Comparison of ENCODE assay signal across 9 mouse cellular contexts in the genomic region with DNA sequence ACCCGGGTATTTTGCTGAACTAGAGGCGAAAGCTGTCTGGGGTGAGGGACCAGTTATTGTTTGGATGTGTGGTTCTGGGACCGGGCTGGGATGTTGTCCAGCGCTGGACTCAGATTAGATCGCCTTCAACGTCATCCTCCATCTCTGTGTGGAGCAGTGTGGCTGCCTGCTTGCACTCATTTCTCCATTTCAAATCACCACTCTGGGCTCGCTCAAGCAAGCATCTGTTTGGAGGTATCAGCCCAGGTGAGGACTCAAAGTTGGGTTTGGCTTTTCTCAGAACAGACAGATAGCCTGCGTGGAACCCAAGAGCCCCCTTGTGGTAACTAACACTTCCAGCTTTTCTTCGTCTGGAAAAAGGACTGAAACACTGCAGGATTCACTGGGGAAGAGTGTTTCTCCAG. TPM values are rescaled to one million over a fixed set of nuclear protein-coding genes. Genes with fewer than 3 reads are reported as not detected.
DNase-seq lines count a peak whose midpoint lies in the region; TF ChIP-seq lines count a peak whose summit lies in the region.
"Had no signal": no experiment of that assay in that cellular context is flagged by ENCODE, and none has a peak within 500 bp of the region (broad histone marks: within the 10 kb centered on the region; RNA-seq: fewer than 3 reads in every experiment).

No protein-coding gene starts in this region.

- TF ChIP-seq POLR2A in cortical plate, adult 2 months (IDR thresholded peaks at IDR 0.05; ENCODE audit: extremely low read depth, insufficient read depth, low read length) = no peak

- no peak overlapping the region for H3K27ac ChIP-seq in cortical plate, adult 2 months (ENCODE audit: insufficient read depth, low read length)
- H3K27ac ChIP-seq in layer of hippocampus, adult 2 months = peak overlapping the region; percentile 91
- H3K27ac ChIP-seq: lung, embryonic 15.5 days had no signal

- H3K4me1 ChIP-seq in cortical plate, adult 2 months (ENCODE audit: control insufficient read depth, insufficient read depth, low read length) = no peaks in the 10 kb centered on the region
- H3K4me1 ChIP-seq: lung, embryonic 15.5 days had no signal

- peak; percentile 87 for TF ChIP-seq CTCF in cortical plate, adult 2 months (IDR thresholded peaks at IDR 0.05; ENCODE audit: extremely low read depth, insufficient read depth, low read length)
- TF ChIP-seq CTCF in layer of hippocampus, adult 2 months (conservative IDR thresholded peaks at IDR 0.05) = peak; percentile 92

- DNase-seq in adrenal gland, adult 18-20 months (ENCODE audit: low spot score in 2 of 2) = peak; percentile 25 to 26
- no peak for DNase-seq in adrenal gland, postnatal 4 days (ENCODE audit: low spot score in 2 of 2)
- DNase-seq in MN1 (ENCODE audit: low spot score) = peak; percentile 68
- DNase-seq in heart, adult 8-10 months (ENCODE audit: low spot score) = peak; percentile 19
- DNase-seq in layer of hippocampus, adult 2 months (ENCODE audit: low spot score in 2 of 2) = peak; percentile 67 to 77
- DNase-seq in lung, postnatal 25 days (ENCODE audit: low spot score) = peak; percentile 24
- DNase-seq in right cerebral cortex, postnatal 36 days (ENCODE audit: low spot score in 2 of 2) = peak; percentile 51 to 57

- 0 out of 2 replicates have a peak overlapping the region, but pooled peaks have one; percentile 1 for H3K4me3 ChIP-seq in cortical plate, adult 2 months (ENCODE audit: insufficient read depth, low read length)
- H3K4me3 ChIP-seq in layer of hippocampus, adult 2 months = peak overlapping the region; percentile 26
- H3K4me3 ChIP-seq: lung, embryonic 15.5 days had no signal

RNA-seq across cellular contexts. Expression of a gene that starts 33.5 kb away (rescaled TPM):
- 10 to 100 TPM; 13.6 to 18.6 TPM for total RNA-seq in adrenal gland, adult 18-20 months (2021)
- 10 to 100 TPM; 24.2 to 24.8 TPM for total RNA-seq in adrenal gland, postnatal 4 days (2021)
- 13.6 TPM in 2 replicates for polyA plus RNA-seq in cortical plate, adult 2 months (2012; rRNA removed)
- total RNA-seq in heart, adult 8-10 months (2022) = 10 to 100 TPM in 3 of 4 experiments, 1 to 10 TPM in 1; 9.5 to 12.3 (median 10.4) TPM
- 10 to 100 TPM; 25.2 to 25.7 TPM for total RNA-seq in layer of hippocampus, adult 2 months (2021)

RNA-seq across cellular contexts. Expression of a gene that starts 33.6 kb away (rescaled TPM):
- total RNA-seq in adrenal gland, adult 18-20 months (2021) = 1 to 10 TPM; 6.6 to 7.6 TPM
- 10 to 100 TPM; 11.9 to 12.5 TPM for total RNA-seq in adrenal gland, postnatal 4 days (2021)
- 6.4 and 6.9 TPM in 2 replicates for polyA plus RNA-seq in cortical plate, adult 2 months (2012; rRNA removed)
- total RNA-seq in heart, adult 8-10 months (2022) = 1 to 10 TPM; 3.0 to 3.6 (median 3.2) TPM
- 1 to 10 TPM; 9.7 to 9.9 TPM for total RNA-seq in layer of hippocampus, adult 2 months (2021)

Comparison
In these comparisons a context has a peak if more than half of its experiments do, and no peak if none do; other contexts are left out.
1. DNase-seq: peak in adrenal gland, adult 18-20 months (2 of 2), MN1 (single experiment), heart, adult 8-10 months (single experiment), layer of hippocampus, adult 2 months (2 of 2), lung, postnatal 25 days (single experiment) and right cerebral cortex, postnatal 36 days (2 of 2); none in adrenal gland, postnatal 4 days (0 of 2).